Mouse (Mus musculus): ENCODE measurements around the gene Adtrp.

DNA sequence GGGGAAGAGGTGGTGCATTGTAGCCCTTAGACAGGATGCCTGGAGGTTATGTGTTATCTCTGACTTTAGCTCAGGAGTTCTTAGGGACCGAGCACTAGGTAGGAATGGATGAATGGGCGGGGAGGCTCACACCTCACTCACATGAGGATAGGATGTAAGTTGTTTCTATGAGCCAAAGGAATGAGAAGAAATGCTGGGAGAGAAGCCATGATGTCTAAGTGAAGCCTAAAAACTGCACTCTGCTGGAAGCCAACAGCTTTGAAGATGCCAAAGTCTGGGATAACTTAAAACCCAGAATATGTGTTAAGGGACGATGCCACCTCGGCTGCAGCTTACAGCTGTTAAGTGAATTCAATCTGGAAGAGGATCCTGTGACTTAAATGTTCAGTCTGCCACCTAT lies 79.5 kb downstream of the Adtrp start:
- TF ChIP-seq GATA1 (IDR thresholded peaks at IDR 0.05; ENCODE audit: borderline replicate concordance, low read length), result no peak
- TF ChIP-seq FLI1 (IDR thresholded peaks at IDR 0.05; ENCODE audit: low read length), result no peak
